ENCODE assay signal across 12 mouse cellular contexts in genomic region chr2:105132933-105133795, GRCm38 (mm10). TPM values are rescaled to one million over a fixed set of nuclear protein-coding genes. Genes with fewer than 3 reads are reported as not detected.
DNase-seq lines count a peak whose midpoint lies in the region; ATAC-seq lines count a peak whose summit lies in the region.
"Had no signal": no experiment of that assay in that cellular context is flagged by ENCODE, and none has a peak within 500 bp of the region (broad histone marks: within the 10 kb centered on the region; RNA-seq: fewer than 3 reads in every experiment).

No protein-coding gene starts in this region.

- no peaks in the 10 kb centered on the region for H3K4me1 ChIP-seq in hindbrain, embryonic 11.5 days (replicated peaks; ENCODE audit: control insufficient read depth, insufficient read depth, low read length)
- H3K4me1 ChIP-seq in hindbrain, embryonic 14.5 days (replicated peaks; ENCODE audit: control insufficient read depth, insufficient read depth, low read length): no peaks in the 10 kb centered on the region
- peaks cover 11% of the 10 kb centered on the region for H3K4me1 ChIP-seq in neural tube, embryonic 15.5 days
- H3K4me1 ChIP-seq: liver, embryonic 15.5 days had no signal

- no peak overlapping the region for H3K9ac ChIP-seq in hindbrain, embryonic 11.5 days (ENCODE audit: low read depth, low read length)
- H3K9ac ChIP-seq in hindbrain, embryonic 14.5 days: no peak overlapping the region
- H3K9ac ChIP-seq in neural tube, embryonic 15.5 days (replicated peaks): no peak overlapping the region
- H3K9ac ChIP-seq: liver, embryonic 15.5 days had no signal

- peaks cover 87% of the 10 kb centered on the region for H3K27me3 ChIP-seq in hindbrain, embryonic 11.5 days (ENCODE audit: control insufficient read depth, insufficient read depth, low read length)
- peaks cover 98% of the 10 kb centered on the region for H3K27me3 ChIP-seq in hindbrain, embryonic 14.5 days (ENCODE audit: control insufficient read depth, insufficient read depth, low read length)
- peaks cover 93% of the 10 kb centered on the region for H3K27me3 ChIP-seq in neural tube, embryonic 15.5 days (replicated peaks)

- H3K4me2 ChIP-seq in hindbrain, embryonic 11.5 days (replicated peaks; ENCODE audit: low read depth, low read length): no peak overlapping the region
- no peak overlapping the region for H3K4me2 ChIP-seq in hindbrain, embryonic 14.5 days (replicated peaks)
- H3K4me2 ChIP-seq in neural tube, embryonic 15.5 days: no peak overlapping the region
- H3K4me2 ChIP-seq: liver, embryonic 15.5 days had no signal

- ATAC-seq in hindbrain, embryonic 11.5 days (ENCODE audit: low FRiP score): no peak
- no peak for ATAC-seq in hindbrain, embryonic 14.5 days (ENCODE audit: low FRiP score)
- ATAC-seq in neural tube, embryonic 15.5 days (ENCODE audit: low FRiP score): no peak
- peak; percentile 18; the same call in 1 of the 2 replicates for ATAC-seq in granulocyte monocyte progenitor cell, adult 5-6 weeks (replicated peaks; ENCODE audit: poor library complexity, severe bottlenecking)

- H3K9me3 ChIP-seq in hindbrain, embryonic 11.5 days (ENCODE audit: control insufficient read depth, low read length): no peaks in the 10 kb centered on the region
- H3K9me3 ChIP-seq in hindbrain, embryonic 14.5 days (ENCODE audit: control insufficient read depth, low read length): no peaks in the 10 kb centered on the region
- H3K9me3 ChIP-seq in neural tube, embryonic 15.5 days (replicated peaks): no peaks in the 10 kb centered on the region
- H3K9me3 ChIP-seq: liver, embryonic 15.5 days had no signal

- DNase-seq in hindbrain, embryonic 11.5 days (ENCODE audit: low spot score): peak; percentile 56
- DNase-seq in hindbrain, embryonic 14.5 days (ENCODE audit: low spot score): no peak
- DNase-seq in neural tube, embryonic 10.5 days (ENCODE audit: extremely low spot score, low spot score): peak; percentile 55
- DNase-seq in testis, postnatal 10 days (ENCODE audit: low spot score): peak; percentile 51
- DNase-seq in right cerebral cortex, postnatal 4 days: no peak
- DNase-seq: cerebellum, postnatal 36 days; layer of hippocampus, adult 9-11 months had no signal

- H3K36me3 ChIP-seq in hindbrain, embryonic 11.5 days (ENCODE audit: control insufficient read depth, insufficient read depth, low read length): no peaks in the 10 kb centered on the region
- no peaks in the 10 kb centered on the region for H3K36me3 ChIP-seq in hindbrain, embryonic 14.5 days (replicated peaks; ENCODE audit: control insufficient read depth, insufficient read depth)
- H3K36me3 ChIP-seq in neural tube, embryonic 15.5 days: no peaks in the 10 kb centered on the region
- H3K36me3 ChIP-seq: liver, embryonic 15.5 days had no signal

- WGBS in hindbrain, embryonic 11.5 days: 1% methylated on average over 43 of the region's 43 CpGs
- under 1% methylated on average over 43 of the region's 43 CpGs for WGBS in hindbrain, embryonic 14.5 days
- 2% methylated on average over 43 of the region's 43 CpGs for WGBS in neural tube, embryonic 15.5 days

- no peak overlapping the region for H3K4me3 ChIP-seq in hindbrain, embryonic 11.5 days (ENCODE audit: low read depth, low read length)
- no peak overlapping the region for H3K4me3 ChIP-seq in hindbrain, embryonic 14.5 days (replicated peaks; ENCODE audit: low read length)
- no peak overlapping the region for H3K4me3 ChIP-seq in neural tube, embryonic 15.5 days (replicated peaks)
- H3K4me3 ChIP-seq: liver, embryonic 15.5 days had no signal

- H3K27ac ChIP-seq in hindbrain, embryonic 11.5 days (ENCODE audit: low read depth, low read length): no peak overlapping the region
- H3K27ac ChIP-seq in hindbrain, embryonic 14.5 days: no peak overlapping the region
- no peak overlapping the region for H3K27ac ChIP-seq in neural tube, embryonic 15.5 days (replicated peaks)
- H3K27ac ChIP-seq: liver, embryonic 15.5 days had no signal

RNA-seq across cellular contexts. Expression of gene Wt1, which starts 6.8 kb away (rescaled TPM):
- 0.52 and 0.68 TPM in 2 replicates for polyA plus RNA-seq in hindbrain, embryonic 11.5 days (2014; fragmentation: Nextera tagmentation; extraction: Ambion mirVana)
- 0.97 and 1.5 TPM in 2 replicates for polyA plus RNA-seq in hindbrain, embryonic 14.5 days (2014; fragmentation: Nextera tagmentation; extraction: Ambion mirVana)
- polyA plus RNA-seq in neural tube, embryonic 15.5 days (2015; fragmentation: Nextera tagmentation; extraction: Ambion mirVana): 2.6 and 4.5 TPM in 2 replicates
- total RNA-seq in granulocyte monocyte progenitor cell, adult 5-6 weeks (2014; fragmentation: Nextera tagmentation): not detected in 2 replicates
- not detected in 2 replicates for total RNA-seq in granulocyte monocyte progenitor cell, adult 5-6 weeks (2017)

RNA-seq across cellular contexts. Expression of gene Gm11060, which starts 41.3 kb away (rescaled TPM):
- polyA plus RNA-seq in hindbrain, embryonic 11.5 days (2014; fragmentation: Nextera tagmentation; extraction: Ambion mirVana): not detected in 2 replicates
- not detected in 2 replicates for polyA plus RNA-seq in hindbrain, embryonic 14.5 days (2014; fragmentation: Nextera tagmentation; extraction: Ambion mirVana)
- polyA plus RNA-seq in neural tube, embryonic 15.5 days (2015; fragmentation: Nextera tagmentation; extraction: Ambion mirVana): not detected in 2 replicates
- not detected in 2 replicates for total RNA-seq in granulocyte monocyte progenitor cell, adult 5-6 weeks (2014; fragmentation: Nextera tagmentation)
- total RNA-seq in granulocyte monocyte progenitor cell, adult 5-6 weeks (2017): not detected in 2 replicates
- total RNA-seq: adrenal gland, postnatal 4 days had no signal
- polyA plus RNA-seq: liver, embryonic 15.5 days; small intestine, adult 2 months had no signal

Comparison
In these comparisons a context has a peak if more than half of its experiments do, and no peak if none do; other contexts are left out.
1. DNase-seq: peak in hindbrain, embryonic 11.5 days (single experiment), neural tube, embryonic 10.5 days (single experiment) and testis, postnatal 10 days (single experiment); none in hindbrain, embryonic 14.5 days (single experiment) and right cerebral cortex, postnatal 4 days (single experiment).